Mouse (Mus musculus) neural tube, embryonic 11.5 days (tissue): Measurements from ENCODE around the gene Inca1. TPM values are rescaled to one million over a fixed set of nuclear protein-coding genes. Genes with fewer than 3 reads are reported as not detected.

Experiments
- ATAC-seq: fragments of 200-750 bp; cut with Nextera tagmentation; 2 replicates; pipeline ENCODE4 v1.8.0; 2017; ENCODE audit warnings: moderate number of reproducible peaks, mild to moderate bottlenecking, moderate TSS enrichment, moderate library complexity; ENCODE audit not compliant: insufficient read depth, low FRiP score, low TSS enrichment
- DNase-seq: peaks from one replicate; pipeline ENCODE4 v3.0.0-alpha.2; 2015; ENCODE audit warnings: low spot score
- H3K27ac ChIP-seq: fragments of 300-500 bp; sonication (generic); 2 replicates; pipeline ENCODE4 v1.5.1; 2014; ENCODE audit warnings: low read depth, mild to moderate bottlenecking, low read length
- H3K27me3 ChIP-seq: fragments of 300-500 bp; sonication (generic); 2 replicates; pipeline ENCODE4 v1.6.1; 2014; ENCODE audit warnings: mild to moderate bottlenecking, low read length, mixed read lengths; ENCODE audit not compliant: control insufficient read depth, insufficient read depth
- H3K36me3 ChIP-seq: fragments of 300-500 bp; sonication (generic); 2 replicates; pipeline ENCODE4 v1.6.1; 2014; ENCODE audit warnings: mild to moderate bottlenecking, low read length, moderate library complexity, mixed read lengths; ENCODE audit not compliant: control insufficient read depth, insufficient read depth
- H3K4me1 ChIP-seq: fragments of 300-500 bp; sonication (generic); 2 replicates; pipeline ENCODE4 v1.6.1; 2014; ENCODE audit warnings: low read length, mixed read lengths; ENCODE audit not compliant: control insufficient read depth, insufficient read depth
- H3K4me2 ChIP-seq: fragments of 300-500 bp; sonication (generic); 2 replicates; pipeline ENCODE4 v1.6.1; 2014; ENCODE audit warnings: low read depth, mild to moderate bottlenecking, moderate library complexity
- H3K4me3 ChIP-seq: fragments of 300-500 bp; sonication (generic); 2 replicates; pipeline ENCODE4 v1.5.1; 2014; ENCODE audit warnings: low read depth, low read length
- H3K9ac ChIP-seq: fragments of 300-500 bp; sonication (generic); 2 replicates; pipeline ENCODE4 v1.6.1; 2014; ENCODE audit warnings: mild to moderate bottlenecking, low read length
- H3K9me3 ChIP-seq: fragments of 300-500 bp; sonication (generic); 2 replicates; pipeline ENCODE4 v1.6.1; 2016; ENCODE audit warnings: low read length; ENCODE audit not compliant: control insufficient read depth
- WGBS: fragments of 180-500 bp; shearing (Covaris S2); extraction: QIAGEN DNeasy Blood & Tissue Kit; methylation state at CpG from one replicate; pipeline ENCODE4 v1.1.7; 2014; 5-methylcytosine and 5-hydroxymethylcytosine counted together
- polyA plus RNA-seq: library from polyadenylated mRNA; unstranded; fragments of >200 nt; fragmentation: Nextera tagmentation; extraction: Ambion mirVana; gene quantifications from 2 replicates; pipeline ENCODE4 v1.2.1, GENCODE M21; 2014

Gene Inca1
- polyA plus RNA-seq, 1 experiment from 2014 or later, result 0.86 TPM

DNA sequence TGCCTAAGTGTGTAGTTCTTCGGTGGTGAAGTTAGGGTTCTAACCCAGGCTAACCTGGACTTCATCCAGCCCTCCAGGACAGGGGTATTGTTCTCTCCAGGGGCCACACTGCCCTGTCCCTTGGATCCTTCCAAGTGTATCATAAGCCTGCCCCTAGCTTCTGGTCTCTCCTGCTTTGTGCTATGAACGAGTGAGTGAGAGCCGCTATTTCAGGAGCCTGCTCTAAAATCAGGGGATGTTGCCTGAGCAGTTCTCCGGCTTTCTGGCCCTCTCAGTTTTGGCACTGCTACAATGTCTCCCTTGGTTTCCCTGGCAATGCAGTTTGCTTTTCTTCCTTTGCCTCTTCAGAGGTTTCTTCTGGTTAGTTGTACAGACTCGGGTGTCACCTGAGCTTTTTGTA lies 31.2 kb upstream of the Inca1 start:
- no peak overlapping the region for H3K27ac ChIP-seq
- no peaks in the 10 kb centered on the region for H3K4me1 ChIP-seq
- 75% methylated on average over 5 of the region's 5 CpGs for WGBS
- H3K9me3 ChIP-seq, result no peaks in the 10 kb centered on the region
- DNase-seq (no peak), ATAC-seq (no peak)
- no peak overlapping the region for H3K4me2 ChIP-seq
- H3K4me3 ChIP-seq, result no peak overlapping the region
- peaks cover 6% of the 10 kb centered on the region for H3K36me3 ChIP-seq
- H3K27me3 ChIP-seq, result no peaks in the 10 kb centered on the region
- H3K9ac ChIP-seq, result no peak overlapping the region

DNA sequence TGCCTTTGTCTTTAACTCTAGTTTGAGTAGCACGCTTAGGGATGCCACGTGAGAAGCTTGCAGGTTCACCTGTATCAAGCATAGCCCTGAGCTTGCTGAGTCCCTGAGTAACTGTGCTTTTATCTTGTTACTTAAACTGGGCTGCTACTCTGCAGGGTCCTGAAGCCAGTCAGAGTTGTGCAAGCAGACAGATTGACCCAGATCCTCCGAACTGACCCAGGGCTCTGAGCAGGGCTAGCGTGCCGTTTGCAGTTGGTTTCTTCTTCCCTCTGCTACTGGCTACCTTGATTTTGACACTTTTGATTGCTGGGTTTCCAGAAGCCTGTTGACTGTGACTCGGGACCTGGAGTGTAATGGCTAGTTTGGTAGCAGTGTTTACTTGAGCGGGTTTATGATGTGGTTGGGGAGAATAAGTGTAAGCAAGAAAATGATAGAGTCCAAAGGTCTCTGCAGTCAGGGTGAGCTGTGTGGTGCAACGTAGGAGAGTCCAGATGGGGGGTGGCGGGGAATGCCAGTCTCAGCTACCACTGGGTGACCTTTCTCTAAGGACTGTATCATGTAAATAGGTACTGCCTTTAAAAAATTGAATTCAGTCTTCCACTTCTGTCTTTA lies 30.6 kb upstream of the Inca1 start:
- Histone ChIP-seq H3K36me3 (peaks cover 9% of the 10 kb centered on the region), H3K27me3 (no peaks in the 10 kb centered on the region), H3K4me3 (no peak overlapping the region), H3K4me1 (no peaks in the 10 kb centered on the region), H3K9me3 (no peaks in the 10 kb centered on the region), H3K27ac (no peak overlapping the region), H3K4me2 (no peak overlapping the region), H3K9ac (no peak overlapping the region)
- WGBS, result 84% methylated on average over 9 of the region's 9 CpGs
- no peak for DNase-seq
- no peak for ATAC-seq

DNA sequence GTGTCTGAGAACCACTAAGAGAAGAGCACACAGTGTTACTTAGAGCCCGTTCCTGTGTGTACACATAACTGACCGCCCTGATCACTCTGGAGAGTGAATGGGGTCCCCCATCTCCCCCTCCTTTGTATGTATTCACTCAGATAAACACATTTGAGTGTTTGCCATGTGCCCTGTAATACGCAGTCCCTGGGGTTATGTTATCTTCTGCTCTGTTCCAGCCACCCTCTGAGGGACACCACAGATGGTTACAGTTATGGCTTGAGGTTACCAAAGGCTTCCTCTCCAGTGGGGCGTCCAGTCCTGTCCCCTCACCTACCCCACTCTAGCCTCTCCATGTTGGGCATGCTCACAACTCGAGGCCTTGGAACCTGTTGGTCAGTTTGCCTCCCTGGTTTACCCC lies 27.4 kb upstream of the Inca1 start:
- Histone ChIP-seq H3K27ac (no peak overlapping the region), H3K9me3 (no peaks in the 10 kb centered on the region), H3K36me3 (peaks cover 16% of the 10 kb centered on the region), H3K4me2 (no peak overlapping the region), H3K27me3 (no peaks in the 10 kb centered on the region), H3K4me1 (no peaks in the 10 kb centered on the region), H3K9ac (no peak overlapping the region), H3K4me3 (no peak overlapping the region)
- ATAC-seq (no peak), DNase-seq (no peak)
- 85% methylated on average over 5 of the region's 5 CpGs for WGBS

DNA sequence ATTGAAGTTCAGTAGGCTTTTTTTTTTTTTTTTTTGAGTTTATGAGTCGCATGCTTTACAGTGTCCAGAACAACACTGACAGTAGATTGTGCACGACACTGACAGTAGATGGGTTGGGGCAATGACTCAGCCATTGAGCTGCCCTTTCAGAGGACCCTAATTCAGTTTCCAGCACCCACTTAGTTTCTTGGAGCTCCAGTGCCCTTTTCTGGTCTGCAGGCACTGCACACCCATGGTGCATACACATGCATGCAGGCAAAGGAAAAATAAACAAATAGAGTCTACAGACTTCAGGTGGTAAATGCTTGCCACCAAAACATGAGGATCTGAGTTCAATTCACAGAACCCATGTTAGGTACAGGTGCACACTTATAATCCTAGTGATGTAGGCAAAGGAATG lies 26.6 kb upstream of the Inca1 start:
- no peak for DNase-seq
- Histone ChIP-seq H3K4me3 (no peak overlapping the region), H3K27me3 (no peaks in the 10 kb centered on the region), H3K36me3 (peaks cover 18% of the 10 kb centered on the region), H3K4me2 (no peak overlapping the region), H3K9ac (no peak overlapping the region), H3K9me3 (no peaks in the 10 kb centered on the region), H3K27ac (no peak overlapping the region), H3K4me1 (no peaks in the 10 kb centered on the region)
- whole genome bisulfite sequencing, result 88% methylated on average over 2 of the region's 2 CpGs
- no peak for ATAC-seq

DNA sequence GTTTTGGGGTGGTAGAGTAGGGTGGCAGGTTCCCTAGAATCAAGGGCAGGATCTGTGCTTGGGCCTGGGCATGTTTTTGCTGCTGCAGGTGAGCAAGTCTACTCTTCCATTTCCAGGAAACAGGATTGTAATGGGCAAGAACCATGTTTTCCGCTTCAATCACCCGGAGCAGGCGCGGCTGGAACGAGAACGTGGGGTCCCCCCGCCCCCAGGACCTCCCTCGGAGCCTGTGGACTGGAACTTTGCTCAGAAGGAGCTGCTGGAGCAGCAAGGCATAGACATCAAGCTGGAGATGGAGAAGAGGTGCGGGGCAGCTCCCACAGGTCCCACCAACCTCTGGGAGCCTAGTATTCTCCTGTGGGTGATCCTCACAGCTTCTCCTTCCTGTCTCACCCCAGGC lies 24.8 kb upstream of the Inca1 start:
- no peak overlapping the region for H3K4me3 ChIP-seq
- no peak overlapping the region for H3K27ac ChIP-seq
- peaks cover 21% of the 10 kb centered on the region for H3K36me3 ChIP-seq
- H3K9me3 ChIP-seq, result no peaks in the 10 kb centered on the region
- H3K4me1 ChIP-seq, result no peaks in the 10 kb centered on the region
- ATAC-seq, result no peak
- no peak overlapping the region for H3K9ac ChIP-seq
- WGBS, result 97% methylated on average over 9 of the region's 9 CpGs
- H3K27me3 ChIP-seq, result no peaks in the 10 kb centered on the region
- no peak overlapping the region for H3K4me2 ChIP-seq
- no peak for DNase-seq

DNA sequence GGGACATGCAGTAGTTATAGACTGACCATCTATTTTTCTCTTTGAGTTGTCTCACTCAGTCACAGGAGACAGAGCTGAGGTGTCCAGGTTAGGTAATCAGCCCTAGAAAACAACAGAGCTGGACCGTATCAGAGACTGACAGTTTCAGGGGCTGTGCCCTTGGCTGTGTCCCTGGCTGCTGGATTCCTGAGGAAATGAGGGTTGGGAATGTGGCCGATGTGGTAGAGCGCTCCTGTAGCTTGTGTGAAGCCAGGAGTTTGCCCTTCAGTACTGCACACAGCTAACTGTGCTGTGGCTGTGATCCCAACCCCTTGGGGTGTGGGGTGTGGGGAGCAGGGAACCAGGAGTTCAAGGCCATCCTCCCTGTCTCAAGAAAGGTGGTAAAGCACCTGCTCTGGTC lies 21.1 kb upstream of the Inca1 start:
- 97% methylated on average over 3 of the region's 3 CpGs for WGBS
- H3K4me3 ChIP-seq, result no peak overlapping the region
- no peaks in the 10 kb centered on the region for H3K4me1 ChIP-seq
- no peak overlapping the region for H3K4me2 ChIP-seq
- H3K27ac ChIP-seq, result no peak overlapping the region
- H3K9ac ChIP-seq, result no peak overlapping the region
- H3K27me3 ChIP-seq, result no peaks in the 10 kb centered on the region
- no peaks in the 10 kb centered on the region for H3K9me3 ChIP-seq
- DNase-seq (no peak), ATAC-seq (no peak)
- peaks cover 21% of the 10 kb centered on the region for H3K36me3 ChIP-seq

DNA sequence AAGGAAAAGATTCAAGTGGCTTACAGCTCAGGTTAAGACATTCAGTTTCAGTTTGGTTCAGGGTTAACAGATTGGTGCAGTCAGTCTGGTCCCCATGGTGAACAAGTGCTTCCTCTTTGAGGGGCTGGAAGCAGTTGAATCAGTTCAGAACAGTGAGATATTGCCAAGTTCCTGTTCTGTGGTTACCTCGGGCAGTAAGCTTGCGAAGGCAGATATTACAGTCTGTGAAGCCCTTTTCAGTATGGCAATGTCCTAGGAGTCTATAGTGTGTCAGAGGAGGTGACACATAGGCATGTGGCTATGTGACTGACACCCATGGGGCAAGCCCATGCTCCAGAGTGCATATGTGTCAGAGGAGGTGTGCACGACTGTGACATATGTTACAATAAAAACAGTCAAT lies 20.6 kb upstream of the Inca1 start:
- DNase-seq (no peak), ATAC-seq (no peak)
- Histone ChIP-seq H3K27ac (no peak overlapping the region), H3K4me1 (no peaks in the 10 kb centered on the region), H3K4me2 (no peak overlapping the region), H3K27me3 (no peaks in the 10 kb centered on the region), H3K36me3 (peaks cover 18% of the 10 kb centered on the region), H3K4me3 (no peak overlapping the region), H3K9me3 (no peaks in the 10 kb centered on the region), H3K9ac (no peak overlapping the region)
- WGBS, result 88% methylated on average over 3 of the region's 3 CpGs

DNA sequence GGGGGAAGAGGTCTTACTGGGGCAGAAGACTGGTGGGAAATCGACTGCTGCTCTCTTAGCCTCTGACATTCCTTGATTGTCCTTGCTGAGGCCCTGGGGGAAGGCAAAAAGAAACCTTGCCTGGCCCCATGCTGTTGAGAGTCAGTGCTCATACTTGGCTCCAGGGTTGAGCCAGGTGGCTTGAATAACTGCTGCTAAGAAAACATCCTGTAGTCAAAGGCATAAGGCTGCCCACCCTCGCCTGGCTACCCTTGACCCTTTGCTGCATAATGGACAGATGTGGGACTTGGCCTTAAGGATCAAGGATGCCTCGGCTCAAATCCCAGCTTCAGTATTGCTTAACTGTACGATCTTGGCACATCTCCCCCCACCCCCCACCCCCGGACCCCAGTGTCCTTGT lies 18.5 kb upstream of the Inca1 start:
- H3K9ac ChIP-seq, result no peak overlapping the region
- DNase-seq (no peak), ATAC-seq (no peak)
- peaks cover 12% of the 10 kb centered on the region for H3K36me3 ChIP-seq
- no peak overlapping the region for H3K4me2 ChIP-seq
- 80% methylated on average over 5 of the region's 5 CpGs for WGBS
- no peaks in the 10 kb centered on the region for H3K27me3 ChIP-seq
- H3K9me3 ChIP-seq, result no peaks in the 10 kb centered on the region
- H3K27ac ChIP-seq, result no peak overlapping the region
- H3K4me1 ChIP-seq, result no peaks in the 10 kb centered on the region
- H3K4me3 ChIP-seq, result no peak overlapping the region

DNA sequence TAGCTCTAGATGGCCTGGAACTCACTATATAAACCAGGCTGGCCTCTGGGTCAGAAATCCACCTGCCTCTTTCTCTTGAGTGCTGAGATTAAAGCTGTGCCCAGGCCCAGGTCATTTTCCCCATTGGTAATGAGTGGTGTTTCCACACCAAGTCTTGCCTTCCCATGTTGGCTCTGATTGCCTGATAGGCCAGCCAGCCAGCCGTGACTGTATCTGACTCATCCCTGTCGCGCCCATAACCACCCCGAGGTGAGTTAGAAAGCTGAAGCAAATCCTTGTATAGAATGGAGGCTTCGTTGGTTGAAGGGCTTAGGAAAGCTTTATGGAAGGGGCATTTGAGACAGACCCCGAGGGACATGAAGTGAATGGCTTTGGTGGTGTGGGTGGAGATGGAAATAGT lies 15.9 kb upstream of the Inca1 start:
- Histone ChIP-seq H3K4me3 (no peak overlapping the region), H3K27ac (no peak overlapping the region), H3K9me3 (no peaks in the 10 kb centered on the region), H3K9ac (no peak overlapping the region), H3K4me1 (no peaks in the 10 kb centered on the region), H3K4me2 (no peak overlapping the region), H3K27me3 (no peaks in the 10 kb centered on the region), H3K36me3 (peaks cover 7% of the 10 kb centered on the region)
- WGBS, result 93% methylated on average over 6 of the region's 6 CpGs
- DNase-seq (no peak), ATAC-seq (no peak)
